Mouse (Mus musculus): ENCODE results near the gene Kdelr2.

Gene Kdelr2

GRCm38 (mm10) chr5:143471165-143471546 is 67.5 kb downstream of the Kdelr2 start:
- DNase-seq (ENCODE audit: low read depth, low spot score) = no peak

Data from brain, embryonic 18.5 days (tissue).